8 mouse cellular contexts compared by ENCODE assay signal in the genomic region with DNA sequence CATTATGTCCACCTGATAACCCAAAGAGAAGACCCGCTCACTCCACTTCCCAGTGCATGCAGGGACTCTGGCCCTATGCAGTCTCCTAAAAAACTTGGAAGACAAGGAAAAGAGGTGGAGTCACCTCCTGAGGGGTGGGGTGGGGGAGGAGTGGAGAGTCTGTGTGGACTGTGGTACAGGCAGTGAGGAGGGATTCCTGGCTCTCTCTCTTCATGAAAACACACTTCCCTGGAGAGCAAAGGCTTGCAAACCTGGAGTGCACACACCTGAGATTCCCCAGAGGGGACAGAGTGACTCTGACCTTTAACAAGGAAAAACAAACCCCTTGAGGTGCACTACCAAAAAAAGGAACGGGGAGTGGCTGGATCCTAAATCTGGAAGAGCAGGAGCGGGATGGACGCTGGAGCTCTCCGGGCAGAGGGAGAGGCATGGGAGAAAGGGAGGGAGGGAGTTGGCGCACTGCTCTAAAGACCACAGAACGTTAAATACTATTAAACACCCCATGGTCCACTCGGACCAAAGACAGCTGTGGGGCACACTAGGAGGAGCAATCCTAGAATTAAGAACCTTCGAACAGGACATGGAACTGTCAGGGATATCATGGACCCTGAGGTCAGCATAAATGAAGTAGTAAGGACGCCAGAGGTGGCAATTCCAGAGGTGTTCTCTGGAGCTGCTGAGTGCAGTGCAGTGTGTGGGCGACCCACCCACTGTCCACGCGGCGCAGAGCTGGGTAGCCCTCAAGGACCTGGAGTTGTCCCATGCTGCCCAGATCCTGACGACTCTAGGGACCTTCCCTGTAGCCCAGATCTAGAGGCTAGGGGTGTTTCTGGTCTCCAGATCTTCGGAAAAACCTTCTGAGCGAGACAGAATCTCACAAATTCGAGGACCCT. TPM values are rescaled to one million over a fixed set of nuclear protein-coding genes. Genes with fewer than 3 reads are reported as not detected.
A peak's percentile ranks its signal among the peaks of the same experiment; 100 is the strongest.
DNase-seq lines count a peak whose midpoint lies in the region; ATAC-seq lines count a peak whose summit lies in the region.

No protein-coding gene starts in this region.

- H3K27me3 ChIP-seq in heart, embryonic 15.5 days: peaks cover 39% of the 10 kb centered on the region
- H3K27me3 ChIP-seq in hindbrain, embryonic 15.5 days: peaks cover 12% of the 10 kb centered on the region; the same call in 1 of the 2 replicates
- peaks cover 12% of the 10 kb centered on the region for H3K27me3 ChIP-seq in midbrain, embryonic 11.5 days (ENCODE audit: control insufficient read depth, insufficient read depth, low read length)

- peak overlapping the region; percentile 99 for H3K4me2 ChIP-seq in heart, embryonic 15.5 days
- H3K4me2 ChIP-seq in hindbrain, embryonic 15.5 days: peak overlapping the region; percentile 98
- peak overlapping the region; percentile 99 for H3K4me2 ChIP-seq in midbrain, embryonic 11.5 days

- peak overlapping the region; percentile 79 for H3K4me3 ChIP-seq in heart, embryonic 15.5 days
- H3K4me3 ChIP-seq in hindbrain, embryonic 15.5 days: peak overlapping the region; percentile 89
- H3K4me3 ChIP-seq in midbrain, embryonic 11.5 days (ENCODE audit: low read depth, low read length): peak overlapping the region; percentile 72

- peak overlapping the region; percentile 87 for H3K9ac ChIP-seq in heart, embryonic 15.5 days
- peak overlapping the region; percentile 94 for H3K9ac ChIP-seq in hindbrain, embryonic 15.5 days
- H3K9ac ChIP-seq in midbrain, embryonic 11.5 days (ENCODE audit: low read length): peak overlapping the region; percentile 90

- H3K27ac ChIP-seq in heart, embryonic 15.5 days: no peak overlapping the region
- no peak overlapping the region for H3K27ac ChIP-seq in hindbrain, embryonic 15.5 days (replicated peaks)
- H3K27ac ChIP-seq in midbrain, embryonic 11.5 days (ENCODE audit: low read depth, low read length): no peak overlapping the region

- no peak for DNase-seq in heart, postnatal 4 days
- DNase-seq in brain, adult 2 months (ENCODE audit: low read depth, low spot score): peak; percentile 29
- no peak for DNase-seq in midbrain, embryonic 11.5 days (ENCODE audit: low spot score, missing footprints)
- no peak for DNase-seq in frontal cortex, postnatal 14 days (ENCODE audit: low spot score in 2 of 2)
- DNase-seq in spleen, postnatal 10 days (ENCODE audit: low spot score in 2 of 2): no peak
- no peak for DNase-seq in spleen, adult 18-20 months

- no peak for ATAC-seq in heart, embryonic 15.5 days (replicated peaks; ENCODE audit: insufficient number of reproducible peaks, insufficient read depth, low FRiP score, low read depth)
- no peak for ATAC-seq in hindbrain, embryonic 15.5 days (ENCODE audit: low FRiP score, low read depth)
- no peak for ATAC-seq in midbrain, embryonic 11.5 days (ENCODE audit: low FRiP score)

- WGBS in heart, embryonic 15.5 days: 6% methylated on average over 18 of the region's 18 CpGs
- 6% methylated on average over 18 of the region's 18 CpGs for WGBS in hindbrain, embryonic 15.5 days
- 6% methylated on average over 18 of the region's 18 CpGs for WGBS in midbrain, embryonic 11.5 days

- peaks cover 42% of the 10 kb centered on the region for H3K4me1 ChIP-seq in heart, embryonic 15.5 days (replicated peaks)
- peaks cover 57% of the 10 kb centered on the region for H3K4me1 ChIP-seq in hindbrain, embryonic 15.5 days (replicated peaks)
- H3K4me1 ChIP-seq in midbrain, embryonic 11.5 days (ENCODE audit: control insufficient read depth, insufficient read depth, low read length): peaks cover 19% of the 10 kb centered on the region

- H3K36me3 ChIP-seq in heart, embryonic 15.5 days: no peaks in the 10 kb centered on the region
- H3K36me3 ChIP-seq in hindbrain, embryonic 15.5 days: no peaks in the 10 kb centered on the region
- no peaks in the 10 kb centered on the region for H3K36me3 ChIP-seq in midbrain, embryonic 11.5 days (ENCODE audit: control insufficient read depth, insufficient read depth, low read length)

- no peaks in the 10 kb centered on the region for H3K9me3 ChIP-seq in heart, embryonic 15.5 days (replicated peaks)
- no peaks in the 10 kb centered on the region for H3K9me3 ChIP-seq in hindbrain, embryonic 15.5 days
- H3K9me3 ChIP-seq in midbrain, embryonic 11.5 days (ENCODE audit: control insufficient read depth, low read length): no peaks in the 10 kb centered on the region

RNA-seq across cellular contexts. Expression of gene Sorcs2, which starts 1.2 kb away (rescaled TPM):
- polyA plus RNA-seq in heart, embryonic 15.5 days (2015; fragmentation: Nextera tagmentation; extraction: Ambion mirVana): 8.6 and 12.1 TPM in 2 replicates
- 10 to 100 TPM; 18.1 TPM for total RNA-seq in heart, postnatal 4 days (2021)
- 13.4 and 15.4 TPM in 2 replicates for polyA plus RNA-seq in hindbrain, embryonic 15.5 days (2015; fragmentation: Nextera tagmentation; extraction: Ambion mirVana)
- polyA plus RNA-seq in midbrain, embryonic 11.5 days (2014; fragmentation: Nextera tagmentation; extraction: Ambion mirVana): 6.7 and 7.3 TPM in 2 replicates
